Mouse (Mus musculus): ENCODE measurements around the gene Krtap7-1.

- TF ChIP-seq CTCF (IDR thresholded peaks at IDR 0.05; ENCODE audit: control insufficient read depth, insufficient read depth, low read length) (no peak), POLR2A (IDR thresholded peaks at IDR 0.05; ENCODE audit: borderline replicate concordance, control insufficient read depth, low read depth, low read length) (no peak)
These were observed 12.9 kb upstream of the Krtap7-1 start for GRCm38 (mm10) chr16:89520996-89521395.

All from bone marrow, adult 2 months (tissue).